Mouse (Mus musculus) kidney, embryonic 14.5 days (tissue): ENCODE measurements around the gene Hmg20b. TPM values are rescaled to one million over a fixed set of nuclear protein-coding genes. Genes with fewer than 3 reads are reported as not detected.

ENCODE experiments used
- ATAC-seq: fragments of 200-750 bp; cut with Nextera tagmentation; 2 replicates; pipeline ENCODE4 v1.8.0; 2017; ENCODE audit warnings: moderate number of reproducible peaks, mild to moderate bottlenecking, moderate TSS enrichment, moderate library complexity; ENCODE audit not compliant: low FRiP score, low TSS enrichment
- H3K27ac ChIP-seq: fragments of 300-500 bp; sonication (generic); 2 replicates; pipeline ENCODE4 v1.5.1; 2014; ENCODE audit warnings: low read depth, mild to moderate bottlenecking, low read length, moderate library complexity, mixed read lengths
- H3K27me3 ChIP-seq: fragments of 300-500 bp; sonication (generic); 2 replicates; pipeline ENCODE4 v1.6.1; 2014; ENCODE audit warnings: mild to moderate bottlenecking, low read length; ENCODE audit not compliant: control insufficient read depth, insufficient read depth
- H3K36me3 ChIP-seq: fragments of 300-500 bp; sonication (generic); 2 replicates; pipeline ENCODE4 v1.6.1; 2014; ENCODE audit warnings: low read length, mixed read lengths; ENCODE audit not compliant: control insufficient read depth, insufficient read depth
- H3K4me1 ChIP-seq: fragments of 300-500 bp; sonication (generic); 2 replicates; pipeline ENCODE4 v1.6.1; 2014; ENCODE audit warnings: low read length, mixed read lengths; ENCODE audit not compliant: control insufficient read depth, insufficient read depth
- H3K4me2 ChIP-seq: fragments of 300-500 bp; sonication (generic); replicated peaks from 2 replicates; pipeline ENCODE4 v1.6.1; 2014; ENCODE audit warnings: low read depth, mild to moderate bottlenecking, low read length
- H3K4me3 ChIP-seq: fragments of 300-500 bp; sonication (generic); 2 replicates; pipeline ENCODE4 v1.5.1; 2014; ENCODE audit warnings: mild to moderate bottlenecking, low read length
- H3K9ac ChIP-seq: fragments of 300-500 bp; sonication (generic); 2 replicates; pipeline ENCODE4 v1.6.1; 2014; ENCODE audit warnings: low read depth, mild to moderate bottlenecking, low read length, moderate library complexity
- H3K9me3 ChIP-seq: fragments of 300-500 bp; sonication (generic); 2 replicates; pipeline ENCODE4 v1.6.1; 2016; ENCODE audit warnings: low read length; ENCODE audit not compliant: control insufficient read depth
- WGBS: fragments of 180-500 bp; shearing (Covaris S2); extraction: QIAGEN DNeasy Blood & Tissue Kit; methylation state at CpG from one replicate; pipeline ENCODE4 v1.1.7; 2014; 5-methylcytosine and 5-hydroxymethylcytosine counted together
- polyA plus RNA-seq: library from polyadenylated mRNA; unstranded; fragments of >200 nt; fragmentation: Nextera tagmentation; extraction: Ambion mirVana; gene quantifications from 2 replicates; pipeline ENCODE4 v1.2.1, GENCODE M21; 2014

The Hmg20b gene
- polyA plus RNA-seq, 1 experiment from 2014 or later, result 115 TPM

- H3K4me2 ChIP-seq, result no peak overlapping the region
- H3K4me1 ChIP-seq, result peaks cover 16% of the 10 kb centered on the region; the same call in 1 of the 2 replicates
- H3K27me3 ChIP-seq, result no peaks in the 10 kb centered on the region
- no peak overlapping the region for H3K4me3 ChIP-seq
- no peak overlapping the region; the same call in 1 of the 2 replicates for H3K9ac ChIP-seq
- no peaks in the 10 kb centered on the region for H3K9me3 ChIP-seq
- peaks cover 51% of the 10 kb centered on the region for H3K36me3 ChIP-seq
- WGBS, result 80% methylated on average over 6 of the region's 6 CpGs
- peak overlapping the region; percentile 42 for H3K27ac ChIP-seq
- no peak for ATAC-seq
These were observed 23.4 kb downstream of the Hmg20b start for GRCm38 (mm10) chr10:81326858-81327257.

DNA sequence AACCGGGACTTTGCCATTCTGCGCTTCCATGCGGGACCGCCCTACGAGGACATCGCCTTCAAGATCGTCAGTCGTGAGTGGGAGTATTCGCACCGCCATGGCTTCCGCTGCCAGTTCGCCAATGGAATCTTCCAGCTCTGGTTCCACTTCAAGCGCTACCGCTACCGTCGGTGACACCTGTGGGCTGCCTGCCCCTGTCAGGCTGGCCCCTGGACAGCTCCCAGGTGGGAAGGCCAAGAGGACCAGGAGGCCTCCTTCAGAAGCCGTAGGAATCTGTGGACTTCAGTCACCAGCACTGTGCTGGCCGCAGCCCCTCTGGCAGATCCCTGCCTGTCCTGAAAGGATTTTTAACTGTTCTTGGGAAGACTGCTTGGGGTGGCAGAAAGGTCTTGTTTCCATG lies 24.5 kb downstream of the Hmg20b start:
- WGBS, result 91% methylated on average over 18 of the region's 18 CpGs
- H3K36me3 ChIP-seq, result peaks cover 51% of the 10 kb centered on the region
- H3K9me3 ChIP-seq, result no peaks in the 10 kb centered on the region
- no peak overlapping the region for H3K4me3 ChIP-seq
- H3K4me2 ChIP-seq, result no peak overlapping the region
- H3K27ac ChIP-seq, result no peak overlapping the region; the same call in 1 of the 2 replicates
- no peak for ATAC-seq
- H3K27me3 ChIP-seq, result no peaks in the 10 kb centered on the region
- H3K9ac ChIP-seq, result no peak overlapping the region
- peaks cover 16% of the 10 kb centered on the region; the same call in 1 of the 2 replicates for H3K4me1 ChIP-seq

DNA sequence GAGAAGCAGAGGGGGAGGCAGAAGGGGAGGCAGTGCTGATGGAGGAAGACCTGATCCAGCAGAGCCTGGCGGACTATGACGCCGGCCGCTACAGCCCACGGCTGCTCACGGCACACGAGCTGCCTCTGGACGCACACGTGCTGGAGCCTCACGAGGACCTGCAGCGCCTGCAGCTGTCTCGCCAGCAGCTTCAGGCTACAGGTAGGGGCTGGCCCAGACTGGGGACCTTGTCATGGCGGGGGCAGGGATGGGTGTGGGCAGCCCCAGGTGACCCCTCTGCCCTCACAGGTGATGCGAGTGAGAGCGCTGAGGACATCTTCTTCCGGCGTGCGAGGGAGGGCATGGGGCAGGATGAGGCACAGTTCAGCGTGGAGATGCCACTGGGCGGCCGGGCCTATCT lies 25.1 kb downstream of the Hmg20b start:
- peaks cover 16% of the 10 kb centered on the region; the same call in 1 of the 2 replicates for H3K4me1 ChIP-seq
- no peaks in the 10 kb centered on the region for H3K9me3 ChIP-seq
- no peak overlapping the region for H3K4me2 ChIP-seq
- no peak overlapping the region for H3K4me3 ChIP-seq
- ATAC-seq, result no peak
- H3K27me3 ChIP-seq, result no peaks in the 10 kb centered on the region
- WGBS, result 93% methylated on average over 21 of the region's 21 CpGs
- H3K27ac ChIP-seq, result no peak overlapping the region
- H3K9ac ChIP-seq, result no peak overlapping the region
- peaks cover 51% of the 10 kb centered on the region for H3K36me3 ChIP-seq

- Histone ChIP-seq H3K36me3 (peaks cover 53% of the 10 kb centered on the region), H3K27ac (no peak overlapping the region), H3K4me2 (no peak overlapping the region), H3K4me3 (no peak overlapping the region), H3K4me1 (peaks cover 15% of the 10 kb centered on the region), H3K9me3 (no peaks in the 10 kb centered on the region), H3K27me3 (no peaks in the 10 kb centered on the region), H3K9ac (no peak overlapping the region)
- whole genome bisulfite sequencing, result 95% methylated on average over 18 of the region's 18 CpGs
- ATAC-seq, result no peak
These were observed 26.3 kb downstream of the Hmg20b start for GRCm38 (mm10) chr10:81323791-81324530.

- Histone ChIP-seq H3K9ac (peak overlapping the region; percentile 12; the same call in 1 of the 2 replicates), H3K27me3 (no peaks in the 10 kb centered on the region), H3K4me3 (no peak overlapping the region), H3K9me3 (no peaks in the 10 kb centered on the region), H3K4me2 (no peak overlapping the region), H3K4me1 (peaks cover 14% of the 10 kb centered on the region), H3K27ac (no peak overlapping the region), H3K36me3 (peaks cover 58% of the 10 kb centered on the region)
- 94% methylated on average over 23 of the region's 23 CpGs for WGBS
- ATAC-seq, result no peak
These were observed 27.0 kb downstream of the Hmg20b start for GRCm38 (mm10) chr10:81323141-81323775.

DNA sequence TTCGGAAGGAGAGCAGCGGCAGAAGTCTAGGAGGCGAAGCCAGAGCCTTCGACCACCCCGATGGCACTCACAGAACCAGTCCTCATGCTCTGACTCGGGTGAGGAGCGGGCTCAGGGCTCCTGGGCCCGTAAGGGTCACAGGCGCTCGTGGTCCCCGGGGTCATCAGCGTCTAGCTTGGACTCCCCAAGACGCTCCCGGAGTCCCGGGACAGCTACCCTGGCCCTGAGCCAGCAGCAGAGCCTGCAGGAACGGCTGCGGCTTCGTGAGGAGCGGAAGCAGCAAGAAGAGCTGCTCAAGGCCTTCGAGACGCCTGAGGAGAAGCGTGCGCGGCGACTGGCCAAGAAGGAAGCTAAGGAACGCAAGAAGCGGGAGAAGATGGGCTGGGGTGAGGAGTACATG lies 27.8 kb downstream of the Hmg20b start:
- no peak for ATAC-seq
- H3K4me3 ChIP-seq, result no peak overlapping the region
- no peaks in the 10 kb centered on the region for H3K27me3 ChIP-seq
- H3K9me3 ChIP-seq, result no peaks in the 10 kb centered on the region
- H3K4me2 ChIP-seq, result no peak overlapping the region
- 93% methylated on average over 27 of the region's 27 CpGs for WGBS
- 0 out of 2 replicates have a peak overlapping the region, but pooled peaks have one; percentile 93 for H3K9ac ChIP-seq
- H3K4me1 ChIP-seq, result peaks cover 17% of the 10 kb centered on the region
- no peak overlapping the region for H3K27ac ChIP-seq
- H3K36me3 ChIP-seq, result peaks cover 63% of the 10 kb centered on the region

GRCm38 (mm10) chr10:81321436-81321835 lies 28.8 kb downstream of the Hmg20b start:
- H3K4me2 ChIP-seq, result peak overlapping the region; percentile 70
- peak overlapping the region; percentile 93 for H3K9ac ChIP-seq
- 3% methylated on average over 20 of the region's 20 CpGs for WGBS
- peaks cover 27% of the 10 kb centered on the region for H3K4me1 ChIP-seq
- H3K36me3 ChIP-seq, result peaks cover 55% of the 10 kb centered on the region
- no peak for ATAC-seq
- H3K27ac ChIP-seq, result peak overlapping the region; percentile 85
- H3K9me3 ChIP-seq, result no peaks in the 10 kb centered on the region
- H3K4me3 ChIP-seq, result peak overlapping the region; percentile 99
- H3K27me3 ChIP-seq, result no peaks in the 10 kb centered on the region

- Histone ChIP-seq H3K4me1 (peaks cover 32% of the 10 kb centered on the region), H3K36me3 (peaks cover 53% of the 10 kb centered on the region), H3K9ac (peak within 1 kb of the TSS; percentile 93), H3K4me3 (peak within 1 kb of the TSS; percentile 99), H3K9me3 (no peaks in the 10 kb centered on the region), H3K27me3 (no peaks in the 10 kb centered on the region), H3K27ac (peak within 1 kb of the TSS; percentile 85), H3K4me2 (peak within 1 kb of the TSS; percentile 76)
- WGBS, result under 1% methylated on average over 68 of the region's 68 CpGs
- ATAC-seq, result peak; percentile 91
These were observed 29.5 kb downstream of the Hmg20b start, which contains the start of gene Cactin for GRCm38 (mm10) chr10:81320550-81321347. Gene Cactin, plus strand, starts transcription at chr10:81321103.
